Mouse (Mus musculus): Measurements from ENCODE around the gene Nlgn1.

Gene Nlgn1

GRCm38 (mm10) chr3:26332400-26333238 is at the start of gene Nlgn1:
Nlgn1 (minus strand) TSS chr3:26332460.
- no peak for DNase-seq

- no peak for DNase-seq
These were observed 46.0 kb upstream of the Nlgn1 start for GRCm38 (mm10) chr3:26378272-26378671.

- DNase-seq: no peak
These were observed 22.8 kb upstream of the Nlgn1 start for GRCm38 (mm10) chr3:26355082-26355481.

- DNase-seq: no peak
These were observed 22.3 kb upstream of the Nlgn1 start for GRCm38 (mm10) chr3:26354483-26355030.

- no peak for DNase-seq
These were observed 5.2 kb upstream of the Nlgn1 start for GRCm38 (mm10) chr3:26337495-26337894.

- DNase-seq: no peak
These were observed 1.1 kb upstream of the Nlgn1 start for GRCm38 (mm10) chr3:26333239-26333811.

GRCm38 (mm10) chr3:26331177-26332061 is 841 bp downstream of the Nlgn1 start:
- no peak for DNase-seq

GRCm38 (mm10) chr3:26330863-26331176 is 1.4 kb downstream of the Nlgn1 start:
- DNase-seq: no peak

GRCm38 (mm10) chr3:26330019-26330418 is 2.2 kb downstream of the Nlgn1 start:
- DNase-seq: no peak

GRCm38 (mm10) chr3:26324510-26324909 is 7.8 kb downstream of the Nlgn1 start:
- DNase-seq: no peak

- DNase-seq: no peak
These were observed 14.9 kb downstream of the Nlgn1 start for GRCm38 (mm10) chr3:26317397-26317796.

GRCm38 (mm10) chr3:26297869-26298268 is 34.4 kb downstream of the Nlgn1 start:
- DNase-seq: no peak

- no peak for DNase-seq
These were observed 61.1 kb downstream of the Nlgn1 start for GRCm38 (mm10) chr3:26270894-26271795.

- DNase-seq: no peak
These were observed 85.7 kb downstream of the Nlgn1 start for GRCm38 (mm10) chr3:26246564-26246963.

GRCm38 (mm10) chr3:26243274-26243673 is 89.0 kb downstream of the Nlgn1 start:
- DNase-seq: no peak

- DNase-seq: no peak
These were observed 102.3 kb downstream of the Nlgn1 start for GRCm38 (mm10) chr3:26230006-26230405.

- no peak for DNase-seq
These were observed 103.4 kb downstream of the Nlgn1 start for GRCm38 (mm10) chr3:26228827-26229226.

GRCm38 (mm10) chr3:26228172-26228781 is 104.0 kb downstream of the Nlgn1 start:
- no peak for DNase-seq

GRCm38 (mm10) chr3:26223500-26223899 is 108.8 kb downstream of the Nlgn1 start:
- DNase-seq: no peak

- DNase-seq: no peak
These were observed 116.0 kb downstream of the Nlgn1 start for GRCm38 (mm10) chr3:26216231-26216630.

GRCm38 (mm10) chr3:26202702-26203101 is 129.6 kb downstream of the Nlgn1 start:
- DNase-seq: no peak

- no peak for DNase-seq
These were observed 130.8 kb downstream of the Nlgn1 start for GRCm38 (mm10) chr3:26201410-26201809.

Measured in thymus, postnatal 25 days (tissue).